Mouse (Mus musculus): ENCODE results near the gene Sgsm1. TPM values are rescaled to one million over a fixed set of nuclear protein-coding genes. Genes with fewer than 3 reads are reported as not detected.
"Not testable (repeated sequence)": the region's sequence is repeated elsewhere in the genome, so short reads cannot be mapped to it uniquely, and the experiment has no call there.

Sgsm1 gene
- polyA plus RNA-seq, 1 experiment from 2014 or later = 10.7 TPM

DNA sequence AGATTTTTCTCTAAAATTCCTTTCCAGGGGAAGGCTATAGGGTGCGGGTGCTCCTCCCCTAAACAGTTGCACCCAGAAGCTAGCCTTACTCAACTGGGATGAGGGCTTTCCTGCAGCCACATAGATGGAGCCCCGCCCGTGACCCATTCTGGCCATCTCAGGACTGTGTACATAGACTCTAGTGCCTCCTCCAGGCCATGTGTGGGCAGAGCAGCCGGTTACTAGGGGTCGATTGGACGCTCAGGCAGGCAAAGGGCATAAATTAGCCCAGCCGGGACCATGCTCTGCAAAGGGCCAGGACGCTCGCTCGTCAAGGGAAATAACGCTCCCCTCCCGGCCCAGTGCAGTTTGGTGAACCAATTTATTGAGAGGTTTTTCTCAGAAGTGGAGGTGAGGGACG lies 38.0 kb upstream of the Sgsm1 start:
- Histone ChIP-seq H3K4me3 (ENCODE audit: low read depth, low read length) (no peak overlapping the region), H3K4me2 (ENCODE audit: low read depth) (no peak overlapping the region), H3K27ac (ENCODE audit: low read depth, low read length) (no peak overlapping the region), H3K36me3 (ENCODE audit: control insufficient read depth, insufficient read depth, low read length) (no peaks in the 10 kb centered on the region), H3K9me3 (ENCODE audit: control insufficient read depth, low read length) (no peaks in the 10 kb centered on the region), H3K4me1 (ENCODE audit: control insufficient read depth, insufficient read depth, low read length) (peaks cover 18% of the 10 kb centered on the region), H3K9ac (ENCODE audit: low read length) (no peak overlapping the region), H3K27me3 (ENCODE audit: control insufficient read depth, insufficient read depth, low read length) (peaks cover 37% of the 10 kb centered on the region)
- WGBS = 10% methylated on average over 13 of the region's 13 CpGs
- DNase-seq (ENCODE audit: low spot score) (peak; percentile 64), ATAC-seq (ENCODE audit: insufficient read depth, low FRiP score, low TSS enrichment) (peak; percentile 51; the same call in 1 of the 2 replicates)

DNA sequence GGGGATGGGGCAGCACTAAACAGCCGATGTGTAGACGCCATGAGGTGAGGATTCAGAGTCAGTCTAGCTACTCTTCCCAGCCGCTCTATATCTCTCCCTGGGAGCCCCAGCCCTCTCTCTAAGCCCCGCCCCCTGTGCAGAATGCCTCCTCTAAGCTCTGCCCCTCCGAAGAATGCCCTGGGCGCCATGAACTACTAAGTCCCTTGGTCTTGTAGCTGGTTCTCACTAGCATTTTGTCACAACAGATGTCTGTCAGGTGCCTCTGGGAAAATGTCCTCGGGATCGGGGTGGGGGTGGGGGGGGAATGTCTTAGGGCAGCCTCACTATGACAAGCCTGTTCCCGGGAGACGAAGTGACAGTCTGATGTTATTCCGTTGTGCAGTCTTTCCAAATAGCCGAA lies 37.0 kb upstream of the Sgsm1 start:
- Histone ChIP-seq H3K4me2 (ENCODE audit: low read depth) (no peak overlapping the region), H3K9me3 (ENCODE audit: control insufficient read depth, low read length) (no peaks in the 10 kb centered on the region), H3K9ac (ENCODE audit: low read length) (no peak overlapping the region), H3K4me1 (ENCODE audit: control insufficient read depth, insufficient read depth, low read length) (peaks cover 18% of the 10 kb centered on the region), H3K27me3 (ENCODE audit: control insufficient read depth, insufficient read depth, low read length) (peaks cover 37% of the 10 kb centered on the region), H3K4me3 (ENCODE audit: low read depth, low read length) (no peak overlapping the region), H3K27ac (ENCODE audit: low read depth, low read length) (no peak overlapping the region), H3K36me3 (ENCODE audit: control insufficient read depth, insufficient read depth, low read length) (no peaks in the 10 kb centered on the region)
- WGBS = 35% methylated on average over 12 of the region's 12 CpGs
- DNase-seq (ENCODE audit: low spot score) (no peak), ATAC-seq (ENCODE audit: insufficient read depth, low FRiP score, low TSS enrichment) (no peak)

DNA sequence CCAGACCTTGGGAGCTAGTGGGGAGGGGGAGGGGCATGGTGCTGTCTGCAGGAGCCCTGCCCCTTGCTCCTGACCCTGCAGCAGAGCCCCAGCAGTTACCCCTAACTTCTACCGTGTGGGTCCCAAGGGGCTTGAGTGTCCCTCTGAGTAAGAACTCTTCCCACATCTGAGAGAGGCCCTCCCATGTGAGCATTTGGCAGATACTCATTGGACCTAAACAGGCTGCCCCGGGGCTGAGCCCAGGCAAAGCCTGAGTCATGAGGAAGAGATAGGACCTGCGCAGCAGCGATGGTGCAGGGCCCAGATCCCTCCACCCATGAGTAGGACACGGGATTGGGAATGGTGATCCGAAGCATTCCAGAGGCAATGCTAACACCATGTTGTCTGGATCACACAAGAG lies 36.1 kb upstream of the Sgsm1 start:
- not testable (repeated sequence) for DNase-seq (ENCODE audit: low spot score); H3K4me2 ChIP-seq (ENCODE audit: low read depth); ATAC-seq (ENCODE audit: insufficient read depth, low FRiP score, low TSS enrichment); H3K9ac ChIP-seq (ENCODE audit: low read length); H3K4me3 ChIP-seq (ENCODE audit: low read depth, low read length); H3K36me3 ChIP-seq (ENCODE audit: control insufficient read depth, insufficient read depth, low read length); H3K9me3 ChIP-seq (ENCODE audit: control insufficient read depth, low read length); H3K27ac ChIP-seq (ENCODE audit: low read depth, low read length)
- WGBS = 45% methylated on average over 6 of the region's 6 CpGs
- peaks cover 14% of the 10 kb centered on the region for H3K4me1 ChIP-seq (ENCODE audit: control insufficient read depth, insufficient read depth, low read length)
- H3K27me3 ChIP-seq (ENCODE audit: control insufficient read depth, insufficient read depth, low read length) = peaks cover 37% of the 10 kb centered on the region

DNA sequence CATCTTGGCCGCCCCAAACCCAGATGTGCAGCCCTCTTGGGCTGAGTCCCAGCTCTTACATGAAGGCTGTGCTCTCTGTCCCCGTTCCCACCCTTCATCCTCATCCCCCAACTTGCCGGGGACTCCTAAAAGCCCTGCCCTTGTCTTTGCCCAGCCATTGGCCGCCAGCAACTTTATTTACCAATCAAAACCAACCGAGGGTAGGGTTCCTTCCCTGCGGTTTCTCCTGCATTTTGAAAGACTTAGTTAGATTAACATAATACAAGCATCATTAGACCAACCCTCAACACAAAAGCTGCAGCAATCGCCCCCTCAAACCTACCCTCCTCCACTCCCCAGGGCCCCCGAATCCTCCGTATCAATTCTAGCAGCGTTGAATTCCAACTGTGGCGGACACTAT lies 35.2 kb upstream of the Sgsm1 start:
- 8% methylated on average over 11 of the region's 11 CpGs for WGBS
- no peak for ATAC-seq (ENCODE audit: insufficient read depth, low FRiP score, low TSS enrichment)
- Histone ChIP-seq H3K27me3 (ENCODE audit: control insufficient read depth, insufficient read depth, low read length) (peaks cover 37% of the 10 kb centered on the region), H3K4me3 (ENCODE audit: low read depth, low read length) (no peak overlapping the region), H3K9ac (ENCODE audit: low read length) (no peak overlapping the region), H3K4me1 (ENCODE audit: control insufficient read depth, insufficient read depth, low read length) (peaks cover 14% of the 10 kb centered on the region), H3K4me2 (ENCODE audit: low read depth) (no peak overlapping the region), H3K36me3 (ENCODE audit: control insufficient read depth, insufficient read depth, low read length) (no peaks in the 10 kb centered on the region), H3K27ac (ENCODE audit: low read depth, low read length) (no peak overlapping the region), H3K9me3 (ENCODE audit: control insufficient read depth, low read length) (no peaks in the 10 kb centered on the region)
- DNase-seq (ENCODE audit: low spot score) = no peak

GRCm38 (mm10) chr5:113344635-113345386 lies 34.2 kb upstream of the Sgsm1 start:
- no peak overlapping the region for H3K27ac ChIP-seq (ENCODE audit: low read depth, low read length)
- ATAC-seq (ENCODE audit: insufficient read depth, low FRiP score, low TSS enrichment) (no peak), DNase-seq (ENCODE audit: low spot score) (no peak)
- no peaks in the 10 kb centered on the region for H3K9me3 ChIP-seq (ENCODE audit: control insufficient read depth, low read length)
- peaks cover 11% of the 10 kb centered on the region for H3K4me1 ChIP-seq (ENCODE audit: control insufficient read depth, insufficient read depth, low read length)
- no peak overlapping the region for H3K9ac ChIP-seq (ENCODE audit: low read length)
- peaks cover 37% of the 10 kb centered on the region for H3K27me3 ChIP-seq (ENCODE audit: control insufficient read depth, insufficient read depth, low read length)
- H3K4me2 ChIP-seq (ENCODE audit: low read depth) = no peak overlapping the region
- 30% methylated on average over 16 of the region's 16 CpGs for WGBS
- H3K4me3 ChIP-seq (ENCODE audit: low read depth, low read length) = no peak overlapping the region
- no peaks in the 10 kb centered on the region for H3K36me3 ChIP-seq (ENCODE audit: control insufficient read depth, insufficient read depth, low read length)

GRCm38 (mm10) chr5:113336281-113336680 lies 25.7 kb upstream of the Sgsm1 start:
- Histone ChIP-seq H3K4me2 (ENCODE audit: low read depth) (no peak overlapping the region; the same call in 1 of the 2 replicates), H3K4me3 (ENCODE audit: low read depth, low read length) (no peak overlapping the region), H3K27ac (ENCODE audit: low read depth, low read length) (no peak overlapping the region), H3K9ac (ENCODE audit: low read length) (no peak overlapping the region), H3K27me3 (ENCODE audit: control insufficient read depth, insufficient read depth, low read length) (peaks cover 50% of the 10 kb centered on the region), H3K4me1 (ENCODE audit: control insufficient read depth, insufficient read depth, low read length) (peaks cover 11% of the 10 kb centered on the region), H3K9me3 (ENCODE audit: control insufficient read depth, low read length) (peaks cover 2% of the 10 kb centered on the region; the same call in 1 of the 2 replicates), H3K36me3 (ENCODE audit: control insufficient read depth, insufficient read depth, low read length) (no peaks in the 10 kb centered on the region)
- 27% methylated on average over 9 of the region's 9 CpGs for WGBS
- DNase-seq (ENCODE audit: low spot score) (no peak), ATAC-seq (ENCODE audit: insufficient read depth, low FRiP score, low TSS enrichment) (no peak)

DNA sequence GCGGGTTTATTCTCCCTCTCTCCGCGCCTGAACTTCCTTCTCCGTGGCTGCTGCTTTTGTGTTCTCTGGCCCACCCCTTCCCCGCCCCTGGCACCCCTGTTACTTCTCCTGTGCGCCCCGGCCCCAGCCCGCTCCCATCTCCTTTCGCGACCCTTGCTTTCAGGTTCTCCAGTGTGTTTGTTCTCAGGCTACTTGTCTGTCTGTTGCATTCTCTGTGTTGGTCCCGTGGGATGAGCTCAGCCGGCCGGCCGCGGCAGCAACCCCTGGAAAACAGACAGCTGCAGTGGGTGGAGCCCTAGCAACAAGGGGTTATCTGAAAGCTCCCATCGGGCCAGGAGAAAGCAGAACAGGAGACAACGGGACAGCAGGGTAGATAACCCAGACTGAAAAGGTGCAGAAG lies 25.1 kb upstream of the Sgsm1 start:
- peak overlapping the region; percentile 4; the same call in 1 of the 2 replicates for H3K9ac ChIP-seq (ENCODE audit: low read length)
- DNase-seq (ENCODE audit: low spot score) (peak; percentile 68), ATAC-seq (ENCODE audit: insufficient read depth, low FRiP score, low TSS enrichment) (no peak)
- peaks cover 50% of the 10 kb centered on the region for H3K27me3 ChIP-seq (ENCODE audit: control insufficient read depth, insufficient read depth, low read length)
- H3K27ac ChIP-seq (ENCODE audit: low read depth, low read length) = no peak overlapping the region
- peak overlapping the region; percentile 25 for H3K4me3 ChIP-seq (ENCODE audit: low read depth, low read length)
- H3K36me3 ChIP-seq (ENCODE audit: control insufficient read depth, insufficient read depth, low read length) = no peaks in the 10 kb centered on the region
- peaks cover 2% of the 10 kb centered on the region; the same call in 1 of the 2 replicates for H3K9me3 ChIP-seq (ENCODE audit: control insufficient read depth, low read length)
- H3K4me1 ChIP-seq (ENCODE audit: control insufficient read depth, insufficient read depth, low read length) = peaks cover 11% of the 10 kb centered on the region
- 1% methylated on average over 17 of the region's 17 CpGs for WGBS
- H3K4me2 ChIP-seq (ENCODE audit: low read depth) = peak overlapping the region; percentile 42

- peaks cover 2% of the 10 kb centered on the region; the same call in 1 of the 2 replicates for H3K9me3 ChIP-seq (ENCODE audit: control insufficient read depth, low read length)
- peak overlapping the region; percentile 25 for H3K4me3 ChIP-seq (ENCODE audit: low read depth, low read length)
- peak overlapping the region; percentile 18; the same call in 1 of the 2 replicates for H3K9ac ChIP-seq (ENCODE audit: low read length)
- peak overlapping the region; percentile 42 for H3K4me2 ChIP-seq (ENCODE audit: low read depth)
- H3K36me3 ChIP-seq (ENCODE audit: control insufficient read depth, insufficient read depth, low read length) = no peaks in the 10 kb centered on the region
- H3K4me1 ChIP-seq (ENCODE audit: control insufficient read depth, insufficient read depth, low read length) = peaks cover 11% of the 10 kb centered on the region
- H3K27me3 ChIP-seq (ENCODE audit: control insufficient read depth, insufficient read depth, low read length) = peaks cover 50% of the 10 kb centered on the region
- DNase-seq (ENCODE audit: low spot score) = no peak
- no peak for ATAC-seq (ENCODE audit: insufficient read depth, low FRiP score, low TSS enrichment)
- 7% methylated on average over 33 of the region's 34 CpGs for WGBS
- H3K27ac ChIP-seq (ENCODE audit: low read depth, low read length) = no peak overlapping the region
Observed at GRCm38 (mm10) chr5:113334621-113335530, 24.3 kb upstream of the Sgsm1 start.

All from neural tube, embryonic 11.5 days (tissue).